Mouse (Mus musculus) MEL (cell line): ENCODE measurements around the gene Hoxc6. TPM values are rescaled to one million over a fixed set of nuclear protein-coding genes. Genes with fewer than 3 reads are reported as not detected.

Experiments used
- DNase-seq: peaks from one replicate; pipeline ENCODE4 v3.0.0; 2011; ENCODE audit warnings: low read depth, low spot score
- H3K27ac ChIP-seq: 2 replicates; pipeline ENCODE4 v1.5.1; 2012; ENCODE audit warnings: low read depth, mild to moderate bottlenecking, control low read depth, low read length, moderate library complexity; ENCODE audit not compliant: control insufficient read depth
- H3K27me3 ChIP-seq, 2 experiments: fragments of 150-350 bp in 1 of 2; sonication (generic) in 1 of 2; 2 replicates each; pipeline ENCODE4 v1.6.1; 2012; ENCODE audit warnings: low read length in 2 of 2, mild to moderate bottlenecking in 2 of 2, improper control_type of control experiment in 1 of 2, moderate library complexity in 1 of 2; ENCODE audit not compliant: insufficient read depth in 2 of 2, control insufficient read depth in 1 of 2
- H3K36me3 ChIP-seq, 2 experiments: 2 replicates each; pipeline ENCODE4 v1.6.1; 2012 to 2014; ENCODE audit warnings: low read length in 2 of 2, improper control_type of control experiment in 1 of 2, inconsistent platforms in 1 of 2, mild to moderate bottlenecking in 1 of 2; ENCODE audit not compliant: insufficient read depth in 2 of 2, control insufficient read depth in 1 of 2
- H3K4me1 ChIP-seq, 2 experiments: fragments of 150-350 bp in 1 of 2; sonication (generic) in 1 of 2; 2 replicates each; pipeline ENCODE4 v1.6.1; 2012; ENCODE audit warnings: low read length in 2 of 2, improper control_type of control experiment in 1 of 2, mild to moderate bottlenecking in 1 of 2; ENCODE audit not compliant: insufficient read depth in 2 of 2, control insufficient read depth in 1 of 2
- H3K4me3 ChIP-seq, 2 experiments: fragments of 150-350 bp in 1 of 2; sonication (generic) in 1 of 2; 2 replicates each; pipeline ENCODE4 v1.5.1; 2012; ENCODE audit warnings: low read depth in 2 of 2, low read length in 2 of 2, mild to moderate bottlenecking in 2 of 2, moderate library complexity in 2 of 2, control low read depth in 1 of 2, improper control_type of control experiment in 1 of 2; ENCODE audit not compliant: control insufficient read depth in 1 of 2, insufficient read depth in 1 of 2
- H3K79me2 ChIP-seq: 2 replicates; pipeline ENCODE4 v1.6.1; 2012; ENCODE audit warnings: mild to moderate bottlenecking, low read length, moderate library complexity; ENCODE audit not compliant: control insufficient read depth, poor library complexity, insufficient read depth
- H3K9ac ChIP-seq: 2 replicates; pipeline ENCODE4 v1.6.1; 2012; ENCODE audit warnings: low read depth, mild to moderate bottlenecking, control low read depth, low read length, moderate library complexity; ENCODE audit not compliant: control insufficient read depth, poor library complexity, severe bottlenecking
- H3K9me3 ChIP-seq: fragments of 150-350 bp; sonication (generic); replicated peaks from 2 replicates; pipeline ENCODE4 v1.6.1; 2012; ENCODE audit warnings: mild to moderate bottlenecking, low read length, improper control_type of control experiment, moderate library complexity; ENCODE audit not compliant: insufficient read depth
- BHLHE40 ChIP-seq: IDR thresholded peaks from 2 replicates; pipeline ENCODE4 v1.6.1; 2012; ENCODE audit warnings: low read depth, mild to moderate bottlenecking, inconsistent platforms, low read length, improper control_type of control experiment, borderline replicate concordance
- CHD2 ChIP-seq: IDR thresholded peaks from 2 replicates; pipeline ENCODE4 v1.6.1; 2011; ENCODE audit warnings: low read length, improper control_type of control experiment
- CTCF ChIP-seq, 3 experiments: IDR thresholded peaks in 2 of 3; conservative IDR thresholded peaks in 1 of 3; 2 replicates each; pipeline ENCODE4 v1.5.1; 2011 to 2012; ENCODE audit warnings: low read length in 3 of 3, low read depth in 2 of 3, mild to moderate bottlenecking in 2 of 3, improper control_type of control experiment in 1 of 3, inconsistent platforms in 1 of 3, mixed read lengths in 1 of 3, moderate library complexity in 1 of 3; ENCODE audit not compliant: control insufficient read depth in 1 of 3, insufficient read depth in 1 of 3, poor library complexity in 1 of 3, severe bottlenecking in 1 of 3
- E2F4 ChIP-seq: IDR thresholded peaks from 2 replicates; pipeline ENCODE4 v1.6.1; 2011; ENCODE audit warnings: low read depth, low read length, improper control_type of control experiment, borderline replicate concordance
- ELF1 ChIP-seq: IDR thresholded peaks from 2 replicates; pipeline ENCODE4 v1.6.1; 2014; ENCODE audit warnings: low read depth, mild to moderate bottlenecking, inconsistent platforms, low read length, improper control_type of control experiment, moderate library complexity
- GABPA ChIP-seq: IDR thresholded peaks from 2 replicates; pipeline ENCODE4 v1.6.1; 2012; ENCODE audit warnings: low read depth, mild to moderate bottlenecking, inconsistent platforms, low read length, improper control_type of control experiment, moderate library complexity
- JUND ChIP-seq: IDR thresholded peaks from 2 replicates; pipeline ENCODE4 v1.6.1; 2011; ENCODE audit warnings: low read depth, mild to moderate bottlenecking, improper control_type of control experiment, low read length
- KAT2A ChIP-seq: conservative IDR thresholded peaks from 2 replicates; pipeline ENCODE4 v1.6.1; 2012; ENCODE audit warnings: low read depth, low read length, improper control_type of control experiment, inconsistent platforms
- MAX ChIP-seq: IDR thresholded peaks from 2 replicates; pipeline ENCODE4 v1.6.1; 2011; ENCODE audit warnings: low read length, improper control_type of control experiment
- MAZ ChIP-seq: IDR thresholded peaks from 2 replicates; pipeline ENCODE4 v1.6.1; 2012; ENCODE audit warnings: low read depth, mild to moderate bottlenecking, inconsistent platforms, low read length, improper control_type of control experiment
- MXI1 ChIP-seq: IDR thresholded peaks from 2 replicates; pipeline ENCODE4 v1.6.1; 2011; ENCODE audit warnings: mild to moderate bottlenecking, low read depth, low read length, improper control_type of control experiment
- MYC ChIP-seq: IDR thresholded peaks from 2 replicates; pipeline ENCODE4 v1.6.1; 2011; ENCODE audit warnings: low read depth, mild to moderate bottlenecking, low read length, improper control_type of control experiment, moderate library complexity
- NELFE ChIP-seq: IDR thresholded peaks from 2 replicates; pipeline ENCODE4 v1.6.1; 2011; ENCODE audit warnings: low read depth, low read length, improper control_type of control experiment
- NRF1 ChIP-seq: IDR thresholded peaks from 2 replicates; pipeline ENCODE4 v1.6.1; 2014; ENCODE audit warnings: low read depth, mild to moderate bottlenecking, inconsistent platforms, low read length, improper control_type of control experiment, moderate library complexity; ENCODE audit not compliant: poor library complexity, insufficient read depth, severe bottlenecking
- POLR2A ChIP-seq, 2 experiments: IDR thresholded peaks; 2 replicates each; pipeline ENCODE4 v1.6.1; 2011 to 2012; ENCODE audit warnings: low read length in 2 of 2, mild to moderate bottlenecking in 2 of 2, control low read depth in 1 of 2, improper control_type of control experiment in 1 of 2, low read depth in 1 of 2, moderate library complexity in 1 of 2; ENCODE audit not compliant: control insufficient read depth in 1 of 2, insufficient read depth in 1 of 2, poor library complexity in 1 of 2
- POLR2AphosphoS5 ChIP-seq: IDR thresholded peaks from 2 replicates; pipeline ENCODE4 v1.6.1; 2012; ENCODE audit warnings: low read depth, borderline replicate concordance, mild to moderate bottlenecking, inconsistent platforms, low read length, moderate library complexity, mixed read lengths
- RAD21 ChIP-seq: IDR thresholded peaks from 2 replicates; pipeline ENCODE4 v1.6.1; 2011; ENCODE audit warnings: mild to moderate bottlenecking, low read depth, low read length, improper control_type of control experiment
- SMC3 ChIP-seq: IDR thresholded peaks from 2 replicates; pipeline ENCODE4 v1.6.1; 2011; ENCODE audit warnings: low read depth, low read length, improper control_type of control experiment
- TBP ChIP-seq: IDR thresholded peaks from 2 replicates; pipeline ENCODE4 v1.8.0; 2011; ENCODE audit warnings: low read depth, low read length, improper control_type of control experiment
- USF1 ChIP-seq: IDR thresholded peaks from 2 replicates; pipeline ENCODE4 v1.6.1; 2014; ENCODE audit warnings: low read depth, mild to moderate bottlenecking, inconsistent platforms, low read length, improper control_type of control experiment, moderate library complexity
- USF2 ChIP-seq, 2 experiments: IDR thresholded peaks; 2 replicates each; pipeline ENCODE4 v1.6.1; 2011 to 2012; ENCODE audit warnings: improper control_type of control experiment in 2 of 2, low read length in 2 of 2, borderline replicate concordance in 1 of 2, inconsistent platforms in 1 of 2, low read depth in 1 of 2, mild to moderate bottlenecking in 1 of 2; ENCODE audit not compliant: insufficient read depth in 1 of 2
- ZC3H11A ChIP-seq: IDR thresholded peaks from 2 replicates; pipeline ENCODE4 v1.6.1; 2012; ENCODE audit warnings: low read depth, mild to moderate bottlenecking, inconsistent platforms, low read length, improper control_type of control experiment
- ZKSCAN1 ChIP-seq: IDR thresholded peaks from 2 replicates; pipeline ENCODE4 v1.6.1; 2012; ENCODE audit warnings: low read depth, mild to moderate bottlenecking, inconsistent platforms, low read length, improper control_type of control experiment, moderate library complexity
- ZMIZ1 ChIP-seq: IDR thresholded peaks from 2 replicates; pipeline ENCODE4 v1.6.1; 2012; ENCODE audit warnings: low read depth, mild to moderate bottlenecking, inconsistent platforms, low read length, improper control_type of control experiment, moderate library complexity
- ZNF384 ChIP-seq: IDR thresholded peaks from 2 replicates; pipeline ENCODE4 v1.6.1; 2012; ENCODE audit warnings: low read depth, mild to moderate bottlenecking, inconsistent platforms, low read length, improper control_type of control experiment
- polyA plus RNA-seq, 2 experiments: library from polyadenylated mRNA; stranded (reverse) in 1 of 2; unstranded in 1 of 2; fragments of >175 nt in 1 of 2; fragments of >200 nt in 1 of 2; gene quantifications; 2 replicates each; pipeline versions ENCODE4 v1.2.1 to v1.2.4; 2012; ENCODE audit warnings: low replicate concordance in 2 of 2, low read depth in 1 of 2; ENCODE audit not compliant: insufficient read length in 2 of 2, insufficient read depth in 1 of 2, missing spikeins in 1 of 2
- total RNA-seq: library from RNA; depleted of rRNA; stranded (reverse); fragments of 300-350 nt; gene quantifications from 2 replicates; pipeline ENCODE4 v1.2.3, GENCODE M21; 2012

Hoxc6 gene
- total and polyA plus RNA-seq, 3 experiments, result 2.3 to 9.4 TPM; not detected in 1

- H3K4me3 ChIP-seq, result peak overlapping the region; percentile 65 to 81
Measured at GRCm38 (mm10) chr15:102981379-102982288, 16.4 kb upstream of the Hoxc6 start.

GRCm38 (mm10) chr15:102983716-102984115 is 14.3 kb upstream of the Hoxc6 start:
- Histone ChIP-seq H3K4me1 (peaks cover 7 to 17% of the 10 kb centered on the region in 2 experiments), H3K79me2 (peaks cover 24% of the 10 kb centered on the region)
- no peak for TF ChIP-seq MXI1
- no peak for TF ChIP-seq CHD2
- TF ChIP-seq KAT2A, result no peak
- no peak for TF ChIP-seq MYC
- TF ChIP-seq GABPA, result no peak
- TF ChIP-seq NRF1, result no peak
- TF ChIP-seq ZNF384, result no peak
- no peak for TF ChIP-seq RAD21
- no peak for TF ChIP-seq POLR2A (IDR thresholded peaks at IDR 0.05; ENCODE audit: control insufficient read depth in 1 of 2, insufficient read depth in 1 of 2, low read depth in 1 of 2, low read length in 2 of 2, poor library complexity in 1 of 2)
- no peak for TF ChIP-seq ZMIZ1
- TF ChIP-seq CTCF (IDR thresholded peaks at IDR 0.05 in 2 of 3, conservative IDR thresholded peaks at IDR 0.05 in 1 of 3; ENCODE audit: control insufficient read depth in 1 of 3, insufficient read depth in 1 of 3, low read depth in 2 of 3, low read length in 3 of 3, poor library complexity in 1 of 3, severe bottlenecking in 1 of 3), result no peak
- TF ChIP-seq JUND, result no peak
- TF ChIP-seq BHLHE40, result no peak
- TF ChIP-seq TBP, result no peak
- TF ChIP-seq ZC3H11A, result no peak
- TF ChIP-seq POLR2AphosphoS5, result no peak
- no peak for TF ChIP-seq MAX
- TF ChIP-seq, all 39 proteins: peak for 0
- H3K4me3 ChIP-seq, result no peak overlapping the region
- H3K9me3 ChIP-seq, result no peaks in the 10 kb centered on the region
- H3K9ac ChIP-seq, result no peak overlapping the region
- no peaks in the 10 kb centered on the region for H3K27me3 ChIP-seq
- no peak for DNase-seq
- H3K36me3 ChIP-seq, result peaks cover 0 to 13% of the 10 kb centered on the region in 2 experiments; a peak in 3 of 4 replicates
- no peak overlapping the region for H3K27ac ChIP-seq

More at GRCm38 (mm10) chr15:102981379-102982288, 16.4 kb upstream of the Hoxc6 start:
- peaks cover 0 to 18% of the 10 kb centered on the region in 2 experiments; a peak in 3 of 4 replicates for H3K36me3 ChIP-seq
- H3K9me3 ChIP-seq, result no peaks in the 10 kb centered on the region
- peaks cover 42% of the 10 kb centered on the region for H3K79me2 ChIP-seq
- peak overlapping the region; percentile 33 for H3K27ac ChIP-seq
- no peaks in the 10 kb centered on the region for H3K27me3 ChIP-seq
- TF ChIP-seq MAZ (0 out of 2 replicates have a peak, but pooled peaks have one; percentile 28), NELFE (no peak; the same call in 1 of the 2 replicates), USF1 (peak; percentile 96), E2F4 (no peak), SMC3 (no peak), MAX (peak; percentile 84), MYC (no peak), POLR2A (IDR thresholded peaks at IDR 0.05; ENCODE audit: control insufficient read depth in 1 of 2, insufficient read depth in 1 of 2, low read depth in 1 of 2, low read length in 2 of 2, poor library complexity in 1 of 2) (peak in 1 of 2 experiments; percentile 31; a peak in 2 of 4 replicates), ELF1 (no peak), USF2 (IDR thresholded peaks at IDR 0.05; ENCODE audit: borderline replicate concordance in 1 of 2, insufficient read depth in 1 of 2, low read depth in 1 of 2, low read length in 2 of 2) (peak; percentile 37 to 87; a peak in 3 of 4 replicates), ZKSCAN1 (no peak), ZNF384 (no peak), TBP (0 out of 2 replicates have a peak, but pooled peaks have one; percentile 31)
- H3K9ac ChIP-seq, result peak overlapping the region; percentile 79
- peak; percentile 82 for DNase-seq
- peaks cover 16 to 23% of the 10 kb centered on the region in 2 experiments for H3K4me1 ChIP-seq
